Mouse (Mus musculus): ENCODE measurements around the gene Wipi1. TPM values are rescaled to one million over a fixed set of nuclear protein-coding genes. Genes with fewer than 3 reads are reported as not detected.

Wipi1 gene
- total and polyA plus RNA-seq, 2 experiments: 7.3 to 8.5 TPM

DNA sequence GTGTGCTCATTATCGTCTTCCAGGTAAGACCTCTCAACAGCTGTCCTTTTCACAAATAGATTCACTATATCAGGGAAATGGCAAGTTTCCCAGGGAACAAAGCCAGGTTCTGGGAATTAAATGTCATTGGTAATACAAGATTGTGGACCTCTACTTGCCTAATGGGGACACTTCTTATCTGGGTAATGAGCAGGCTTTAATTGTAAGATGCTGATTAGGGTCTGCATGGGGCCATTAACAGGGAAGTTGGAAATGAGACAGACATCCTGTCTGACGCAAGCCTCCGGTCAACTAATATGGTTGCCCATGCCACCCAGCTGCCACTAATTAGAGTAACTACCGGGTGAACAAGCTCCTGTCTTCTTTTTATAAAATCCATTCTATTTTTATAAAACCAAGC lies 4.6 kb upstream of the Wipi1 start:
- H3K27me3 ChIP-seq (ENCODE audit: control insufficient read depth, insufficient read depth, low read length): no peaks in the 10 kb centered on the region
- DNase-seq (ENCODE audit: extremely low read depth, low read depth, low spot score): peak; percentile 16
- WGBS: 79% methylated on average over 4 of the region's 4 CpGs
- H3K4me1 ChIP-seq (ENCODE audit: control insufficient read depth, insufficient read depth, low read length): 0 out of 2 replicates have a peak, but pooled peaks cover 1% of the 10 kb centered on the region
- H3K9ac ChIP-seq (ENCODE audit: low read depth, low read length): no peak overlapping the region
- TF ChIP-seq CTCF (IDR thresholded peaks at IDR 0.05; ENCODE audit: low read depth, low read length): no peak
- no peak for TF ChIP-seq POLR2A (IDR thresholded peaks at IDR 0.05; ENCODE audit: extremely low read depth, insufficient read depth, low read length)
- H3K79me2 ChIP-seq (ENCODE audit: control insufficient read depth, insufficient read depth, low read length): no peaks in the 10 kb centered on the region
- no peak overlapping the region for H3K4me3 ChIP-seq (ENCODE audit: insufficient read depth, low read depth, low read length)
- peak overlapping the region; percentile 36; the same call in 1 of the 2 replicates for H3K27ac ChIP-seq (replicated peaks; ENCODE audit: insufficient read depth, low read depth, low read length)
- H3K36me3 ChIP-seq (ENCODE audit: control insufficient read depth, insufficient read depth, low read length): no peaks in the 10 kb centered on the region

DNA sequence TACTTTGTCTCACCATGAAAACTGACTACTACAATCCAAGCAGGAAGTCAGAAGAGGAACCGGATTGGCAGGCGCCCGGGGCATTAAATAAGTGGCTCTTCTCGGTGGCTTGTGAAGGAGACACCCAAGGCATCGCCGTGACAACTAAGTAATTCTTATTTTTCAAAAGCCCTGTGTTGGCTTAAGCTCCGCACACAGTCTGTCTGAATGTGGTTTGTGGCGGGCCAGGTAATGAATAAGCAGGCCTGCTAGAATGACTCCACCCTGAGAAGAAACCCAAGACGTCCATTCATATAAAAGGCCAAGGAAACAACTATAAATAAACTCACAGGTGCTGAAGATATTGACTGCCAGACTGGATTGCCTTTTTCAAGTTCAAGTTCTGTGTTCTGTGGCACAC lies 3.5 kb upstream of the Wipi1 start:
- DNase-seq (ENCODE audit: extremely low read depth, low read depth, low spot score): no peak
- no peaks in the 10 kb centered on the region for H3K27me3 ChIP-seq (ENCODE audit: control insufficient read depth, insufficient read depth, low read length)
- H3K9ac ChIP-seq (ENCODE audit: low read depth, low read length): no peak overlapping the region
- 89% methylated on average over 9 of the region's 9 CpGs for WGBS
- H3K4me1 ChIP-seq (ENCODE audit: control insufficient read depth, insufficient read depth, low read length): peaks cover under 1% of the 10 kb centered on the region; the same call in 1 of the 2 replicates
- H3K4me3 ChIP-seq (ENCODE audit: insufficient read depth, low read depth, low read length): no peak overlapping the region
- H3K36me3 ChIP-seq (ENCODE audit: control insufficient read depth, insufficient read depth, low read length): no peaks in the 10 kb centered on the region
- TF ChIP-seq POLR2A (IDR thresholded peaks at IDR 0.05; ENCODE audit: extremely low read depth, insufficient read depth, low read length) (no peak), CTCF (IDR thresholded peaks at IDR 0.05; ENCODE audit: low read depth, low read length) (no peak)
- no peaks in the 10 kb centered on the region for H3K79me2 ChIP-seq (ENCODE audit: control insufficient read depth, insufficient read depth, low read length)
- no peak overlapping the region for H3K27ac ChIP-seq (replicated peaks; ENCODE audit: insufficient read depth, low read depth, low read length)

DNA sequence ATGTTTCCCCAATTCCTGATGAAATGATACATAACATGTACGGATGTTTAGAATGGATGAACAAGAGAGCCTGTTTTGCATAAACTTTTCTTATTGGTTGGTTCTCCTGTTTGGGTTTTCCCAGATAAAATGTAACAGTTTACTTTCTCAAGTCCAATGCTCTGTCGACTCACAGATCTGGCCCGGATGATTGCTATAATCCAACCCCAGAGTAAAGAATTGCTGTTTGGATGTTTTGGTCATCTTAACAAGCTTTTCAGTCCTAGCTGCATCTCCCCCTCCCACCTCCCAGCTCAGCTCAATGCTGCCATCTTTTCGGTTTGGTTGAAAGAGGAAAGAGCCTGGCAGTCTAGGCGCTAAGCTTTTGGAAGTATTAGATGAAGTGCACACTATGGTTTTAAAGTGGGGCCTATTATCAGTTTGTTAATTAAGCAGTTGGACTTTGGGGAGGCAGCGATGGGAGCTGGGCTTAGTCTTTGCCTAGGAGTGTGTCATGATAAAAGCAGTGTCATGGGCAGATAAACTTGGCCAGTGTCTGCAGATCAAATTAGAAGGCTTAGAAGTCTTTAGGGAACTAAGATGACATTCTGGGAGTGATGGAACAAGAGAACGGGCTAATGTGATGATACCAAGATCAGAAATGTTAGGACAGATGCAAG lies 1.2 kb upstream of the Wipi1 start:
- Histone ChIP-seq H3K79me2 (ENCODE audit: control insufficient read depth, insufficient read depth, low read length) (no peaks in the 10 kb centered on the region; the same call in 1 of the 2 replicates), H3K9ac (ENCODE audit: low read depth, low read length) (no peak overlapping the region), H3K4me1 (ENCODE audit: control insufficient read depth, insufficient read depth, low read length) (peaks cover 14% of the 10 kb centered on the region; the same call in 1 of the 2 replicates), H3K36me3 (ENCODE audit: control insufficient read depth, insufficient read depth, low read length) (no peaks in the 10 kb centered on the region), H3K4me3 (ENCODE audit: insufficient read depth, low read depth, low read length) (no peak overlapping the region), H3K27ac (replicated peaks; ENCODE audit: insufficient read depth, low read depth, low read length) (no peak overlapping the region), H3K27me3 (ENCODE audit: control insufficient read depth, insufficient read depth, low read length) (no peaks in the 10 kb centered on the region)
- WGBS: 73% methylated on average over 7 of the region's 7 CpGs
- TF ChIP-seq CTCF (IDR thresholded peaks at IDR 0.05; ENCODE audit: low read depth, low read length): no peak
- TF ChIP-seq POLR2A (IDR thresholded peaks at IDR 0.05; ENCODE audit: extremely low read depth, insufficient read depth, low read length): no peak
- DNase-seq (ENCODE audit: extremely low read depth, low read depth, low spot score): no peak

DNA sequence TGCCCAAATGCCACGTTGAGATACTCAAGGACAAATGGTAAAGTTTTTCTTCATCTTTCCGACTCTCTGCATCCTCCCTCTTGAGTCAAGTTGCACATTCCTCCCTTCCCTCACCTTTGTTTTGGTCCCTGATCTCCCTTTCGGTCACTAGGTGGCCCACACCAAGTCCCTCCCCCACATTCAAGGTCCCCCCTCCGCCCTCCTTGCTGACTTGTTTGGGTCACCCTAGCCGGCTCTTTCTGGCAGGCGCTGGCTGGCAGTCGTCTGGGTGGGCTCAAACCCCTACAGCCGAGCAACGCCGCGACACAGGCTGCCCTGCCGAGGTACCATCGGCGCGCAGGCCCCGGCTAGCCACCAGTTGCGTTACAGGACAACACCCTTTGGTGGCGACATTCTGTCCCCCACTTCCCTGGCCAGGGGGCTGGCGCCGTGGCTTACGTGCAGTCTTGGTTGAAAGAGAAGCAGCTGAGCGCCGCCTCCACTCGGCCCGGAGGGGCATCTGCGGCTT lies 918 bp downstream of the Wipi1 start:
- H3K36me3 ChIP-seq (ENCODE audit: control insufficient read depth, insufficient read depth, low read length): no peaks in the 10 kb centered on the region
- under 1% methylated on average over 26 of the region's 26 CpGs for WGBS
- no peak for DNase-seq (ENCODE audit: extremely low read depth, low read depth, low spot score)
- peaks cover 3% of the 10 kb centered on the region; the same call in 1 of the 2 replicates for H3K79me2 ChIP-seq (ENCODE audit: control insufficient read depth, insufficient read depth, low read length)
- peaks cover 14% of the 10 kb centered on the region; the same call in 1 of the 2 replicates for H3K4me1 ChIP-seq (ENCODE audit: control insufficient read depth, insufficient read depth, low read length)
- no peaks in the 10 kb centered on the region for H3K27me3 ChIP-seq (ENCODE audit: control insufficient read depth, insufficient read depth, low read length)
- TF ChIP-seq CTCF (IDR thresholded peaks at IDR 0.05; ENCODE audit: low read depth, low read length): peak; percentile 10; the same call in 1 of the 2 replicates
- TF ChIP-seq POLR2A (IDR thresholded peaks at IDR 0.05; ENCODE audit: extremely low read depth, insufficient read depth, low read length): no peak
- peak overlapping the region; percentile 81 for H3K4me3 ChIP-seq (ENCODE audit: insufficient read depth, low read depth, low read length)
- H3K9ac ChIP-seq (ENCODE audit: low read depth, low read length): peak overlapping the region; percentile 95
- H3K27ac ChIP-seq (replicated peaks; ENCODE audit: insufficient read depth, low read depth, low read length): peak overlapping the region; percentile 73

DNA sequence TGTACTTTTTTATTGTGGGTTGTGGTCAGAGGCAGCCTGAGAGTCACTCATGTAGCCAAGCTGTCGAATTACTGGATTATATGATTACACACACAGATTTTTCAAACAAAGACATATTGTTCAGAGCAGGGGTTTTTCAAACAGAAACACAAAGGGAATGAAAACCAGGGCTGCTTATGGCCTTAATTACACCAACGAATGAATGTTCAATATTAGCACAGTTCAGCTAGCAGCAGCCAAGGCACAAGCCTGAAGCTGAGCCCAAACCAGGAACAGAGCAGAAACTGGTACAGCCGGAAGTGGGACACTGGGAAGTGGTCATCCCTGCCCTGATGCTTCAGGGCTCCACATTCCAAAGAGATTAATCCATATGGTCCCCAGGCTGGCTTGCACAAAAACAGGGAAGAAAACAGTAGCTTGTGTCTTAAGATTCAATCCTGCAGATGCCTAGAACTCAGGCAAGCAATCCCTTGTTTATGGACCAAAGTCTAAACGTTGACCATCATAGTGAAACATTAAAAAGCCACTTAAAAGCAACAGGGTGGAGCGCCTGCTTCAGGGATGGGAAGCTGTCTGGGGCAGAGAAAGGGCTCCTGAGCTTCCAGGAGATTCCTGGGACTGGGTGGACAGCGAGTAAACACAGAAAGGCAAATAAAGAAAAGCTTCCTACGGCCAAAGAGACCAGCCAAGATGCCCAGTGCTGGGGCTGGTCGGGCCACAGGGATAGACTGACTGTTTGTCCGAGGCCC lies 1.5 kb downstream of the Wipi1 start:
- peak overlapping the region; percentile 95 for H3K9ac ChIP-seq (ENCODE audit: low read depth, low read length)
- H3K27ac ChIP-seq (replicated peaks; ENCODE audit: insufficient read depth, low read depth, low read length): peak overlapping the region; percentile 73
- peak overlapping the region; percentile 81 for H3K4me3 ChIP-seq (ENCODE audit: insufficient read depth, low read depth, low read length)
- TF ChIP-seq CTCF (IDR thresholded peaks at IDR 0.05; ENCODE audit: low read depth, low read length) (no peak), POLR2A (IDR thresholded peaks at IDR 0.05; ENCODE audit: extremely low read depth, insufficient read depth, low read length) (no peak)
- 0 out of 2 replicates have a peak, but pooled peaks cover 2% of the 10 kb centered on the region for H3K36me3 ChIP-seq (ENCODE audit: control insufficient read depth, insufficient read depth, low read length)
- 14% methylated on average over 9 of the region's 9 CpGs for WGBS
- no peaks in the 10 kb centered on the region for H3K27me3 ChIP-seq (ENCODE audit: control insufficient read depth, insufficient read depth, low read length)
- peaks cover 14% of the 10 kb centered on the region; the same call in 1 of the 2 replicates for H3K4me1 ChIP-seq (ENCODE audit: control insufficient read depth, insufficient read depth, low read length)
- peak; percentile 50 for DNase-seq (ENCODE audit: extremely low read depth, low read depth, low spot score)
- peaks cover 3% of the 10 kb centered on the region; the same call in 1 of the 2 replicates for H3K79me2 ChIP-seq (ENCODE audit: control insufficient read depth, insufficient read depth, low read length)
